Mouse (Mus musculus): Measurements from ENCODE around the gene Foxn3.

Gene Foxn3

GRCm38 (mm10) chr12:99562073-99562866 is 1.1 kb downstream of the Foxn3 start:
- DNase-seq (ENCODE audit: low spot score), result peak; percentile 32

GRCm38 (mm10) chr12:99561333-99561766 is 2.0 kb downstream of the Foxn3 start:
- no peak for DNase-seq (ENCODE audit: low spot score)

- no peak for DNase-seq (ENCODE audit: low spot score)
Measured at GRCm38 (mm10) chr12:99560701-99561332, 2.6 kb downstream of the Foxn3 start.

DNA sequence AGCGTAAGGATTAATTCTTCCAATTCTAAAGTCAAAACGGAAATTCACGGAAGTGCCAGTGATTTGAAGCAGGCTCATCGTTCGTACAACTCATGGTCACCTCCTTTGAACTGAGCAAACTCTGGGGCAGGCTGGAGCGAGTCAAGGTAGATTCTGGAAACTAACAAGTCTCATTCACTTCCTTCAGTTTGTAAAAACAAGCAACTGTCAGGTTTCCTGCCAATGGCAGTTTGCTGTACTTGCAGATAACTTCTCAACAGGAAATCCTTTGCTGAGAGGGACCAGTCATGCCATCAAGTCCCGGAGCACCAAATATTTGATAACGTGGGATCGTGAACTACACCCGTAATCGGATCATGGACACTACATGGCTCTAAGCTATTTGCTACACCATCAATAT is 3.9 kb downstream of the Foxn3 start:
- no peak for DNase-seq (ENCODE audit: low spot score)

- no peak for DNase-seq (ENCODE audit: low spot score)
Measured at GRCm38 (mm10) chr12:99558476-99558875, 4.9 kb downstream of the Foxn3 start.

- DNase-seq (ENCODE audit: low spot score), result no peak
Measured at GRCm38 (mm10) chr12:99557498-99557897, 5.9 kb downstream of the Foxn3 start.

GRCm38 (mm10) chr12:99550629-99551028 is 12.8 kb downstream of the Foxn3 start:
- DNase-seq (ENCODE audit: low spot score), result no peak

DNA sequence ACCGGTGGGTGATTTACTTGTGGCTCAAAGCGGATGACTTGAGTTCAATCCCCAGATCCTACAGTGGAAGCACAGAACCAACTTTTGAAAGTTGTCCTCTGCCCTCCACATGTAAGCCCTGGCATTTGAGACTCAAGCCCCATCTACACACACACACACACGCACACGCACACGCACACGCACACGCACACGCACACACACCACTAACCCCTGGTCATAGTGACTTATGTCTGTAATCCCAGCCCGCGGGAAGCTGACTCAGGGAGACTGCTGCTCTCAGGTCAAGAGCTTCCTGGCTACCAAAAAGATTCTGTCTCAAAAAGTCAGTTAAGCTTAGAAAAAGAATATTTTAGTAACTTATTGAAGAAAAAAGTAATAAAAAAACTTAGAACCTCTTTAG is 13.6 kb downstream of the Foxn3 start:
- no peak for DNase-seq (ENCODE audit: low spot score)

- no peak for DNase-seq (ENCODE audit: low spot score)
Measured at GRCm38 (mm10) chr12:99548419-99548818, 15.0 kb downstream of the Foxn3 start.

GRCm38 (mm10) chr12:99547295-99547694 is 16.1 kb downstream of the Foxn3 start:
- DNase-seq (ENCODE audit: low spot score), result no peak

- DNase-seq (ENCODE audit: low spot score), result no peak
Measured at GRCm38 (mm10) chr12:99545270-99545770, 18.1 kb downstream of the Foxn3 start.

GRCm38 (mm10) chr12:99544262-99545128 is 18.9 kb downstream of the Foxn3 start:
- DNase-seq (ENCODE audit: low spot score), result no peak

- DNase-seq (ENCODE audit: low spot score), result no peak
Measured at GRCm38 (mm10) chr12:99543421-99544195, 19.8 kb downstream of the Foxn3 start.

DNA sequence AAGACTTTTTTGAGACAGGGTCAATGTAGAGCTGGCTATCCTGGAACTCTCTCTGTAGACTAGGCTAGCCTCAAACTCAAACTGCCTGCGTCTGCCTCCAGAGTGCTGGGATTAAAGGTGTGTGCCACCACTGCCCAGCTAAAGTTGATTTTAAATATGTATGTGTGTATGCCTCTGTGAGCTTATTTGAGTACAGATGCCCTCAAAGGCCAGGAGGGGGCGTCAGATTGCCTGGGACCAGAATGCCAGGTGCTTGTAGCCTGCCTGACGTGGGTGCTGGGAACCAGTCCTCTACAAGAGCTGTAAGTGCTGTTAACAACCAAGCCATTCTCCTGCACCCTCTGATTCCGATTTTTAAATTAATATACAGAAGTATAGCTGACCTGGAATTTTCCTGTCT is 23.2 kb downstream of the Foxn3 start:
- DNase-seq (ENCODE audit: low spot score), result no peak

- DNase-seq (ENCODE audit: low spot score), result no peak
Measured at GRCm38 (mm10) chr12:99537316-99537715, 26.1 kb downstream of the Foxn3 start.

GRCm38 (mm10) chr12:99536426-99536825 is 27.0 kb downstream of the Foxn3 start:
- DNase-seq (ENCODE audit: low spot score), result no peak

- no peak for DNase-seq (ENCODE audit: low spot score)
Measured at GRCm38 (mm10) chr12:99532342-99532741, 31.0 kb downstream of the Foxn3 start.

- DNase-seq (ENCODE audit: low spot score), result no peak
Measured at GRCm38 (mm10) chr12:99529687-99530411, 33.5 kb downstream of the Foxn3 start.

DNA sequence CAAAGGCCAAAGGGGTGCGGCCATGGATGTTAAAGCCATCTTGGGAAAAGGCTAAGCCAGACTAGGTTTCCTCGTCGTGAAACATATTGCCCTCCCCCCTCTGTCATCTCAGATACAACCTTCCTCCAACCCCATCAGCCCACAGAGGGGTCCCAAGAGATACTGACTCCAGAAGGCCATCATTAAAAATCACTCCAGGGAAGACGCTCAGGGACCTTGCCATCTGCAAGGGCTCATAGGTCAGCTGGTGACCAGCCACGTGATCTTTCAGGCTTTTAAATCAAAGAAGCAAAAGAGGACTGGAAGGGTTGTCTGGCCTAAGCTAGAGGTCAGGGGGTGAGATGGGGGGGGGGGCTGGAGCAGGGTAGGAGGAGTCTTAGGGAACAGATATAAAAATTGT is 34.4 kb downstream of the Foxn3 start:
- DNase-seq (ENCODE audit: low spot score), result no peak

GRCm38 (mm10) chr12:99527452-99527851 is 35.9 kb downstream of the Foxn3 start:
- no peak for DNase-seq (ENCODE audit: low spot score)

- no peak for DNase-seq (ENCODE audit: low spot score)
Measured at GRCm38 (mm10) chr12:99526571-99527140, 36.7 kb downstream of the Foxn3 start.
